Mouse (Mus musculus) neutrophil, adult 83 days (primary cell): ENCODE measurements around the gene Pde6h. TPM values are rescaled to one million over a fixed set of nuclear protein-coding genes. Genes with fewer than 3 reads are reported as not detected.

Experiments
- total RNA-seq, 2 experiments: library from RNA; stranded (reverse); gene quantifications; one replicate each; pipeline ENCODE4 v1.2.4; 2023

Pde6h gene
- under 1 TPM in 1 of 2 experiments, not detected in 1; 0.07 TPM for total RNA-seq

DNA sequence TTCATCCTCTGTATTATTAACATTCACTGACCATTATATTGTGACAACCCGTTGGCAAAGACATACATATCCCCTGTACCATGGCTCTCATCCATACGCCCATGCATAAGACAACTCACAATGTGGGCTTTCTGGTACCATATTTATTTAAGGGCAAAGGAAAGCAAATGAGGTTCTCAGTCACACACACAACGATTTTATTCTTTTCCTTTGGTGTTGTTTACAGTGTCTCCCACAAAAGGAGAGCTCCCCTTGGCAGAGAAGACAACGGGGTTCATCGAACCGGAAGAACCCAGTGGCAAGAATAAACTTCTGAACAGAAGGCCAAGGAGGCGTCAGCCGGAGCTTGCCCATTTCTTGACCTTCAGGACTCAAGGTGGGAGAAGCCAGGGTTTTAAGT, at the start of gene Pde6h:
Pde6h (plus strand) TSS at position 301 of the 400 bp plus-strand sequence.

DNA sequence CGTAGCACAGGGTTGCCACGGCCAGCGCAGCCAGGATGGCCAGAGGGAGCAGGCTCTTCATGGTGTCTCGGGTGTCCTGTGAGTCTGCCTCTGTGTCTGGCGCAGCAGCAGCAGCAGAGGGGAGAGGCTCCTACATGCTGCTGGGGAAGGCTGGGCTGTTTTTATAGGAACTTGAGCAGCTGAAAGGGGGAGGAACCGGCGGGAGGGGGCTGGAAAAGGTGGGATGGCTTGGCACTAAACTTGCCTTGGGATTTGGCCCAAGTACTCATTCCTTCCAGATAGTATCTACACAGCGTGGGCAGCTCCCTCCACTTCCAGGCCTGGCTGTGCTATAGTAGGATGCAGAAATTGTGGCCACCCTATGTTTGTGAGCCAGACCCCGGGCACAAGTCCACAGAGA, 48.0 kb upstream of the Pde6h start, which contains the start of gene Mgp:
Mgp (minus strand) TSS at position 154 of the 400 bp plus-strand sequence.

DNA sequence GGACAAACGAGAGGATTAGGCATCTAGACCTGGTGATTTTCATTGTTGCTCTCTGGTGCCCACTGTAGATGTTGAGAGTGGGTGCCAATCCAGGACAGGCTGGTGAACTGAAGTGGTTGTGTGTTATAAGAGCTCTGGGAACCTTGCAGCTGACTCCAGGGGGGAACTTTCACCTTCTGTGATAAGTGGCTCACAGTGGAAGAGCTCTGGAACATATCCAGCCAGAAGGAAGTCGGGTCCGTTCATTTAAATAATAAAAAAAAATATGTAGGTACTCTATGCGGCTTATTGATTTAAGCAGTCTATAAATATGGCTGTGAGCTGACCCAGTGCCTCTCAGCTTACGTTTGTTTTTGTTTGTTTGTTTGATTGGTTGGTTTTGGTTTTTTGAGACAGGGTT, 1.6 kb upstream of the Pde6h start, which contains the start of gene Erp27:
Erp27 (minus strand) TSS at position 101 of the 400 bp plus-strand sequence.

GRCm38 (mm10) chr6:136941051-136942021, 17.7 kb downstream of the Pde6h start, which contains the start of gene Arhgdib:
Gene Arhgdib (minus strand): TSS chr6:136941899.

Other genes with a start within 250 kb of the Pde6h start
- under 1 TPM; 0.24 to 0.40 TPM for gene Gucy2c, start 142.1 kb upstream of the Pde6h start, total RNA-seq
- 10 to 100 TPM; 72.3 to 86.9 TPM for gene Hist4h4, start 119.4 kb upstream of the Pde6h start, total RNA-seq
- gene H2afj, start 115.6 kb upstream of the Pde6h start, total RNA-seq = 10 to 100 TPM; 86.4 to 87.8 TPM
- 1 to 10 TPM; 5.5 to 7.8 TPM for gene BC049715, start 96.2 kb upstream of the Pde6h start, total RNA-seq
- 100 to 1,000 TPM in 1 of 2 experiments, 10 to 100 TPM in 1; 87.7 to 106 TPM for gene Wbp11, start 95.6 kb upstream of the Pde6h start, total RNA-seq
- gene Smco3, start 88.4 kb upstream of the Pde6h start, total RNA-seq = not detected
- gene Art4, start 66.1 kb upstream of the Pde6h start, total RNA-seq = 1 to 10 TPM; 1.5 to 1.8 TPM
- gene Mgp, start 48.0 kb upstream of the Pde6h start, total RNA-seq = not detected
- gene Erp27, start 1.7 kb upstream of the Pde6h start, total RNA-seq = 1 to 10 TPM; 4.1 to 6.2 TPM
- 1,000 to 10,000 TPM; 2,126 to 2,140 TPM for gene Arhgdib, start 18.1 kb downstream of the Pde6h start, total RNA-seq
- gene Rerg, start 246.7 kb downstream of the Pde6h start, total RNA-seq = under 1 TPM; 0.20 to 0.26 TPM